Mouse (Mus musculus): ENCODE data around the gene Polr2j. TPM values are rescaled to one million over a fixed set of nuclear protein-coding genes. Genes with fewer than 3 reads are reported as not detected.
A peak's percentile ranks its signal among the peaks of the same experiment; 100 is the strongest.
"Not testable (repeated sequence)": the region's sequence is repeated elsewhere in the genome, so short reads cannot be mapped to it uniquely, and the experiment has no call there.

Polr2j gene
- total RNA-seq, 2 experiments from 2014 or later: 70.8 to 72.8 TPM

- no peak for DNase-seq (ENCODE audit: extremely low spot score in 1 of 2, low spot score in 2 of 2)
- Histone ChIP-seq H3K27ac (no peak overlapping the region), H3K4me3 (no peak overlapping the region)
- intact Hi-C loops (cut with DNase I): no loop called here
- TF ChIP-seq CTCF (IDR thresholded peaks at IDR 0.05): no peak
These were observed 31.3 kb downstream of the Polr2j start for GRCm38 (mm10) chr5:136147704-136148103.

GRCm38 (mm10) chr5:136149134-136149576 lies 32.7 kb downstream of the Polr2j start:
- H3K27ac ChIP-seq; DNase-seq (ENCODE audit: extremely low spot score in 1 of 2, low spot score in 2 of 2); H3K4me3 ChIP-seq; intact Hi-C loops (cut with DNase I): not testable (repeated sequence)

GRCm38 (mm10) chr5:136152365-136152764 lies 35.9 kb downstream of the Polr2j start:
- DNase-seq (ENCODE audit: extremely low spot score in 1 of 2, low spot score in 2 of 2): no peak
- intact Hi-C loops (cut with DNase I): no loop called here
- Histone ChIP-seq H3K4me3 (no peak overlapping the region), H3K27ac (no peak overlapping the region)
- no peak for TF ChIP-seq CTCF (IDR thresholded peaks at IDR 0.05)

DNA sequence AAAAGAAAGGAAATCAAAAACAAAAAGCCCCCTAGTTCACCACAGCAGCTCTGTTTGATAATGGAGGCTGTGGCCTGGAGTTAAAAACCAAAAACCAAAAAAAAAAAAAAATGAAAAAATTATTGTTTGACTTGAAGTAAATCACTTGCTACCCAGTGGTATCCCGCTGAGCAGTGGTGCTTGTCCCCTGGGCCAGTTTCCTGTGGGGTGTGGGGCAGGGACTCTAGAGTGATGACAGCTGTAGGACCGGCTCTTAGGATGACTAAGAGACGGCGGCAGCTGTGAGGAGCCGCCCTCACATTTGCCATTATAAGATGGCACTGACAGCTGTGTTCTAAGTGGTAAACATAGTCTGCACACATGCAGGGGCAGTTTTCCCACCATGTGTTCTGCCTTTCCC lies 39.0 kb downstream of the Polr2j start:
- no peak for TF ChIP-seq CTCF (IDR thresholded peaks at IDR 0.05)
- Histone ChIP-seq H3K27ac (no peak overlapping the region), H3K4me3 (no peak overlapping the region)
- intact Hi-C loops (cut with DNase I): no loop called here
- no peak for DNase-seq (ENCODE audit: extremely low spot score in 1 of 2, low spot score in 2 of 2)

- DNase-seq (ENCODE audit: extremely low spot score in 1 of 2, low spot score in 2 of 2); intact Hi-C loops (cut with DNase I): not testable (repeated sequence)
These were observed 43.7 kb downstream of the Polr2j start for GRCm38 (mm10) chr5:136160084-136160483.

DNA sequence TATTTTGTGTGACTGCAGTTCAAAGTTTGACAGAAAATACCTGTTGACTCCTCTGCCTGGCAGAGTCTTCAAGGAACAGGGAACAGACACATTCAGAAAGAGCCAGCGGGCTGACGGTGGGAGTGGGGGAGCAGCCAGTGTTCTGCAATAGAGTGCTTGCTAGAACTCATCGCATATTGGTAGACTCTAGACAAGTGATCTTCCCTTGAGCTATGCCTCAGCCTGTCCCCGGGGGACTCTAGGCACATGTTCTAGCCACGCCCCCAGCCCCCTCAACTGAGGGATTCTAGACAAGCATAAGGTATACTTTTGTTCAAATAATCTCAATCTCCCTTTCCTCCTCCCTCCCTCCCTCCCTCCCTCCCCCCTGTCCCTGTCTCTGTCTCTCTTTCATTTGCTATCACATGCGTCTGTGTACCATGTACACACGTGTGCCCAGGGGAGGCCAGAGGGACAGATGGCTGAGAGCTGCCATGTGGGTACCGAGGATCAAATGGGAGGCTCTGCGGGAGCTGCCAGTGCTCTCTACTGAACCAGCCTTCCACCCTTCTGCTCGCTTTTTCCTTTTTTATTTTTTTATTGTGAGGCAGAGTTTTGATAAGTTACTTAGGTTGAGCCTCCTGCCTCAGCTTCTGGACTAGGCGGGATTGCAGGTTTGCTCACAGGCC lies 47.5 kb downstream of the Polr2j start:
- no peak for TF ChIP-seq CTCF (IDR thresholded peaks at IDR 0.05)
- intact Hi-C loops (cut with DNase I): no loop called here
- Histone ChIP-seq H3K4me3 (no peak overlapping the region), H3K27ac (no peak overlapping the region)
- no peak for DNase-seq (ENCODE audit: extremely low spot score in 1 of 2, low spot score in 2 of 2)

More at GRCm38 (mm10) chr5:136160084-136160483, 43.7 kb downstream of the Polr2j start:
- H3K27ac ChIP-seq, H3K4me3 ChIP-seq: not testable (repeated sequence)

DNA sequence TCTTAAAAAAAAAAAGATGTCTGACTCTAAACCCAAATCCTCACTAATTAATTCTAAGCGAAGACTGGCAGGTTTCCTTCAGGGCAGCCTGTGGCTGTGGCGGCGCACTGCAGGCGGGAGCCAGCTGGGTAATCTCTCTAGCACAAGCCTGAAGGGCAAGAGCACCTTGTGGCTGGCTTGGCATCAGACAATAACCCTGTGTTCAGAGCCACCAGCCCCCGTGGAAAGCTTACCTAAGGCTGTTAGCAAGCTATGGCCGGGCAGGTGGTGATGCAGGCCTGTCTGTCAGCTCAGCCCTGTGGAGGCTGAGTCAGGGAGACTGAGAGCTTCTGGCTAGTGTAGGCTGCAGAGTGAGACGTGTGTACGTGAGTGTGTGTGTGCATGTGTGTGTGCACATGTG lies 48.8 kb downstream of the Polr2j start:
- TF ChIP-seq CTCF (IDR thresholded peaks at IDR 0.05): no peak
- no peak overlapping the region for H3K4me3 ChIP-seq
- H3K27ac ChIP-seq: no peak overlapping the region
- intact Hi-C loops (cut with DNase I): no loop called here
- DNase-seq (ENCODE audit: extremely low spot score in 1 of 2, low spot score in 2 of 2): no peak

GRCm38 (mm10) chr5:136167296-136167695 lies 50.9 kb downstream of the Polr2j start:
- intact Hi-C loops (cut with DNase I): no loop called here
- no peak for TF ChIP-seq CTCF (IDR thresholded peaks at IDR 0.05)
- no peak for DNase-seq (ENCODE audit: extremely low spot score in 1 of 2, low spot score in 2 of 2)
- Histone ChIP-seq H3K27ac (no peak overlapping the region), H3K4me3 (no peak overlapping the region)

GRCm38 (mm10) chr5:136168071-136168470 lies 51.6 kb downstream of the Polr2j start:
- DNase-seq (ENCODE audit: extremely low spot score in 1 of 2, low spot score in 2 of 2): no peak
- Histone ChIP-seq H3K27ac (no peak overlapping the region), H3K4me3 (no peak overlapping the region)
- intact Hi-C loops (cut with DNase I): no loop called here
- peak; percentile 32 for TF ChIP-seq CTCF (IDR thresholded peaks at IDR 0.05)

DNA sequence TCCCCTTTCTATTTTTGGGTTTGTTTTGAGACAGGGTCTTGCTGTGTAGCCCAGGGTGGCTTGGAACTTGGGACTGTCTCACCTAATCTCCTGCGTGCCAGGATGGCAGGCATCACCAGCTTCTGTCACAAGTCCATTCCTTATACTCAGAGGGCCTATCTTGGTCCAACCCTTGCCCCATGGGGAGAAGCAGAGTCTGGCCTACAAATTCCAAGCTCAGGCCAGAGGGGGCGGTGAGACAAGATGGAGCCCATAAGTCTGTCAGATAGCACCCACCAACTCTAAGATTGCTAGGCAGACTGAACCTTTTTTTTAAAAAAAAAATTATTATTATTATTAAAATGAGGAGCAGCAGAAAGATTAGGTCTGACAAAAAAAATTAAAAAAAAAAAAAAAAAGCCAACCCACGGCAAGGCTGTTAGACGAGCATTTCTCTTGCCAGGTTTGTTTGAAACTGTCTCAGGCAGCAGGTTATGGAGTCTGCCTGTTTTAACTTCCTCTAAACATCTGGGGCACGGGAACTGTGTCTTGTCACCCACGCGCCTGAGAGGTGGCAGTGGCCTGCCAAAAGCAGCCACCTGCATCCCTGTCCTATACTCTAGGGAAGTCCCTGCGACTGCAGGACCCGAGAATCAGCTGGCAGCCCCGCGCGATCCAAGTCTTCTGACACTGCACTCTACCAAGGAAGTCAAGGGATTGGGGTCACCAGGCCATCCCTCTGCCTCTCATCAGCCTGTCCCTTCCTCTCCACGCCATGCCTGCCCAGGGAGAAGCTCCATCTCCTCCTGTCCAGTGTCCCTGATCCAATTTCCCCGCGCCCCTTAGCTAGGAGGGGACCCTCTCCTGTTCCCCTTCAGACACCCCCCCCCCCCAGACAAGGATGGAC lies 53.4 kb downstream of the Polr2j start:
- intact Hi-C loops (cut with DNase I): no loop called here
- H3K27ac ChIP-seq: peak overlapping the region; percentile 91
- H3K4me3 ChIP-seq: peak overlapping the region; percentile 65
- TF ChIP-seq CTCF (IDR thresholded peaks at IDR 0.05): no peak
- peak; percentile 28 to 37 for DNase-seq (ENCODE audit: extremely low spot score in 1 of 2, low spot score in 2 of 2)

DNA sequence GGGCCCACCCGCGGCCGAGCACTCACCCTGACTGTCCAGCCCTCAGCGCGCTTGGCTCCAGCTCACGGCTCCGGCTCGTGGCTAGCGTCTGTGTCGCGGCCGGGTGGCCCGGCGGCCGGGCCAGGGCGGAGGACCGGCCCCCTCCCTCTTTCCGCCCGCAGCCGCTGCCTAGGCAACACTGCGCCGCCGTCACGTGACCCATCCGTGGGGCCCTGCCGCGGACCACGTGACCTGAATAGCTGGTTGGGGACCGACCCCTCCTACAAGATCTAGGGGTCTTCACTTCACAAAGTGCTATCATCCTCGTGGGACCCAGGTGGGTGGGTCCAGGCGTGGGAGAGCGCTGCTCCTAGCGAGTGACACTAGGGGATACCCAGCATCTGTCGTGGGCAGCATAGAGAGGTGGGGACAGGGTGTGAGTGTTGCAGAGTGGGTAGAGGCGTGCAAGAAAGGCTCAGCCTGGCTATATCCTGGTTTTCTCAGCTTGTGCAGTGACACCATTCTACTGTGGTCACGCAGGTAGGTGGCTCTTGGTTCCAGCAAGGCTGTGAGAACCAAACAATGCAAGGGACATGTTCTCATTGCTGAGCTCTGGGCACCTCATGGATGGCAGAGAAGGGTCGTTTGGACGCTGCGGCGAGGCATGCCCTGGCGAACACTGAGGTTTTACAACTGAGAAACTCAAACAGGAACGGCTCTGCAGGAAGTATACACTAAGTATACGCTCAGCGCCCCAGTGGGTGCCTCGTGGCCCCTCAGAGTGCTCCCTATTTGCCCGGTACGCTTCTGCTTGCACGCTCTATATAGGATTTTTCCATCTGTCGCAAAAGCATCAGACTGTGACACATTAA lies 54.3 kb downstream of the Polr2j start, which contains the start of gene Orai2:
TSS of gene Orai2 (minus strand) at position 202 of the 851 bp plus-strand sequence.
- H3K4me3 ChIP-seq: peak within 1 kb of the TSS; percentile 65
- peak; percentile 82 to 87 for DNase-seq (ENCODE audit: extremely low spot score in 1 of 2, low spot score in 2 of 2)
- no peak for TF ChIP-seq CTCF (IDR thresholded peaks at IDR 0.05)
- H3K27ac ChIP-seq: peak within 1 kb of the TSS; percentile 91
- intact Hi-C loops (cut with DNase I): no loop called here
